Mouse (Mus musculus): Measurements from ENCODE around the gene Cox4i2.

- TF ChIP-seq POLR2A (IDR thresholded peaks at IDR 0.05; ENCODE audit: insufficient read depth, low read length) (no peak), CTCF (IDR thresholded peaks at IDR 0.05; ENCODE audit: low read depth, low read length) (no peak)
Observed at GRCm38 (mm10) chr2:152803081-152803480, 49.1 kb downstream of the Cox4i2 start.
